ENCODE assay signal across 23 mouse cellular contexts in genomic region chr19:53383336-53383735, GRCm38 (mm10). TPM values are rescaled to one million over a fixed set of nuclear protein-coding genes. Genes with fewer than 3 reads are reported as not detected.
"Had no signal": no experiment of that assay in that cellular context is flagged by ENCODE, and none has a peak within 500 bp of the region (broad histone marks: within the 10 kb centered on the region; RNA-seq: fewer than 3 reads in every experiment).

No protein-coding gene starts in this region.

- H3K27ac ChIP-seq: neural tube, embryonic 13.5 days; neural tube, embryonic 15.5 days; stomach, embryonic 15.5 days; stomach, postnatal 0 days had no signal

- H3K4me1 ChIP-seq: stomach, embryonic 15.5 days had no signal

- H3K9me3 ChIP-seq: neural tube, embryonic 13.5 days; neural tube, embryonic 15.5 days; stomach, embryonic 15.5 days had no signal

- H3K27me3 ChIP-seq: neural tube, embryonic 13.5 days; neural tube, embryonic 15.5 days; stomach, embryonic 15.5 days had no signal

- H3K9ac ChIP-seq: neural tube, embryonic 13.5 days; neural tube, embryonic 15.5 days; stomach, embryonic 15.5 days had no signal

- DNase-seq: retina, postnatal 1 day; right cerebral cortex, adult 18-20 months; right cerebral cortex, postnatal 14 days; right cerebral cortex, postnatal 25 days; right cerebral cortex, postnatal 4 days; spleen, adult 18-20 months; thymus, adult 18-20 months; thymus, adult 2 months; thymus, postnatal 14 days; thymus, postnatal 25 days; thymus, postnatal 36 days; thymus, postnatal 4 days had no signal

- H3K4me3 ChIP-seq: neural tube, embryonic 13.5 days; neural tube, embryonic 15.5 days; stomach, embryonic 15.5 days had no signal

- H3K4me2 ChIP-seq: neural tube, embryonic 13.5 days; neural tube, embryonic 15.5 days; stomach, embryonic 15.5 days had no signal

RNA-seq across cellular contexts. Expression of gene Gm10197, which starts 11.8 kb away (rescaled TPM):
- total RNA-seq: neutrophil, adult 5-6 weeks had no signal
- polyA plus RNA-seq: neural tube, embryonic 13.5 days; neural tube, embryonic 15.5 days; small intestine, adult 2 months; spleen, adult 2 months; stomach, embryonic 14.5 days; stomach, embryonic 16.5 days; stomach, postnatal 0 days; testis, adult 2 months; thymus, adult 2 months; urinary bladder, adult 2 months had no signal
